Mouse (Mus musculus) bone marrow, adult 2 months (tissue): ENCODE results near the gene Ciart. TPM values are rescaled to one million over a fixed set of nuclear protein-coding genes. Genes with fewer than 3 reads are reported as not detected.

ENCODE experiments used
- H3K27ac ChIP-seq: fragments of 200-500 bp; 2 replicates; pipeline ENCODE4 v1.5.1; 2012; ENCODE audit warnings: low read depth, mild to moderate bottlenecking, control low read depth, inconsistent platforms, low read length; ENCODE audit not compliant: control insufficient read depth, poor library complexity, insufficient read depth
- H3K4me1 ChIP-seq: fragments of 200-500 bp; 2 replicates; pipeline ENCODE4 v1.6.1; 2011; ENCODE audit warnings: low read length; ENCODE audit not compliant: control insufficient read depth, insufficient read depth
- H3K4me3 ChIP-seq: fragments of 200-500 bp; replicated peaks from 2 replicates; pipeline ENCODE3; 2011; ENCODE audit warnings: mild to moderate bottlenecking, low read depth, low read length, control low read depth; ENCODE audit not compliant: control insufficient read depth
- CTCF ChIP-seq: fragments of 200-500 bp; IDR thresholded peaks from 2 replicates; pipeline ENCODE4 v1.5.1; 2011; ENCODE audit warnings: low read length, control low read depth; ENCODE audit not compliant: control insufficient read depth, insufficient read depth
- POLR2A ChIP-seq: fragments of 200-500 bp; IDR thresholded peaks from 2 replicates; pipeline ENCODE4 v1.6.1; 2011; ENCODE audit warnings: low read depth, mild to moderate bottlenecking, control low read depth, low read length, borderline replicate concordance; ENCODE audit not compliant: control insufficient read depth
- WGBS: fragments of 180-500 bp; shearing (Covaris S2); methylation state at CpG from one replicate; pipeline ENCODE4 v1.1.7; 2018; 5-methylcytosine and 5-hydroxymethylcytosine counted together
- polyA plus RNA-seq: library from polyadenylated mRNA; stranded (reverse); fragments of >200 nt; gene quantifications from 2 replicates; pipeline ENCODE4 v1.2.4, GENCODE M21; 2011; ENCODE audit warnings: low replicate concordance; ENCODE audit not compliant: missing spikeins, insufficient read depth, insufficient read length

The Ciart gene
- polyA plus RNA-seq, 1 experiment = 8.7 TPM

DNA sequence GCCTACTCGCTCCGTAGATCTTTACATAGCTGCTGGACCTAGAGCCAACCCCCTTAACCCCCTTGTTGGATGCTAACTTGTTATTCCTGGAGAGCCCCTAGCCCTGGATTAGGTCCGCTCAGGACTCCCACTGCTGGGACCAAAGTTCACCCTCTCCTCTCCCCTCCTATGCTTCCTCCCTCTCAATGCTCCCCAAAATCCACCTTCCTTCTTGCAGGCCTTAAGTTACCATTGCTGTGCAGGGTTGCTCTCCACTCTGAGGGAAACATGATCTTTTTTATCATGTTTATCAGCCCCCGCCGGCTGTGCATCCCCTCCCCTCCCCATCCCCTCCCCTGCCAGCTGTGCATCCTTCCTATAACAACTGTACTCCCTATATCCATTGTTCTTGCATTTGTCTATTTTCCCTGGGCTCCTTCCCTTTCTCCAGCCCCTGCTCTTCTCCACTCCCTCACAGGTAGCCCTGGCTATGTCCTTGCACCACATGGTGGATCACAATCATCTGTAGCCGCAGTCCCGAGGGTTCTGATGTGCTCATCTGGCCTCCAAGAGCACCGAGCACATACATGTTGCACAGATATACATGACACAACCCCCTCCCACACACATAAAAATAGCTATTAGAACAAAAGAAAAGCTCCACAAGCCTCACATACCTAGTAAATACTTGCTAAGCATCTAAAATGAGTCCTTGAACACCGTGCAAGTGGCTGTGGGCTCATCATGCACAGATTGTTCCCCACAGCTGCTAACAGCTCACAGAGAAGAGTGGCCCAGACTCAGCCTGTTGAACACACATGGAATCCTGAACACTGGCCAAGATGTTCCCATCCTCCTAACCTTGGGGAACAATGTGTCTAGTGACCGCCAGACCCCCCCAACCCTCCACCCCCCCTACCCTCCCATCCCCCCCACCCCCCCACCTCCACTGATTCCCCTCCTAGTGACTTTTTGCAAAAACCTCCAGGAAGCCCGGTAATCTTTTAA is 10.3 kb upstream of the Ciart start:
- Histone ChIP-seq H3K4me3 (peak overlapping the region; percentile 0), H3K27ac (peak overlapping the region; percentile 25), H3K4me1 (peaks cover 6% of the 10 kb centered on the region)
- TF ChIP-seq CTCF (no peak), POLR2A (no peak)
- WGBS = 23% methylated on average over 11 of the region's 11 CpGs

DNA sequence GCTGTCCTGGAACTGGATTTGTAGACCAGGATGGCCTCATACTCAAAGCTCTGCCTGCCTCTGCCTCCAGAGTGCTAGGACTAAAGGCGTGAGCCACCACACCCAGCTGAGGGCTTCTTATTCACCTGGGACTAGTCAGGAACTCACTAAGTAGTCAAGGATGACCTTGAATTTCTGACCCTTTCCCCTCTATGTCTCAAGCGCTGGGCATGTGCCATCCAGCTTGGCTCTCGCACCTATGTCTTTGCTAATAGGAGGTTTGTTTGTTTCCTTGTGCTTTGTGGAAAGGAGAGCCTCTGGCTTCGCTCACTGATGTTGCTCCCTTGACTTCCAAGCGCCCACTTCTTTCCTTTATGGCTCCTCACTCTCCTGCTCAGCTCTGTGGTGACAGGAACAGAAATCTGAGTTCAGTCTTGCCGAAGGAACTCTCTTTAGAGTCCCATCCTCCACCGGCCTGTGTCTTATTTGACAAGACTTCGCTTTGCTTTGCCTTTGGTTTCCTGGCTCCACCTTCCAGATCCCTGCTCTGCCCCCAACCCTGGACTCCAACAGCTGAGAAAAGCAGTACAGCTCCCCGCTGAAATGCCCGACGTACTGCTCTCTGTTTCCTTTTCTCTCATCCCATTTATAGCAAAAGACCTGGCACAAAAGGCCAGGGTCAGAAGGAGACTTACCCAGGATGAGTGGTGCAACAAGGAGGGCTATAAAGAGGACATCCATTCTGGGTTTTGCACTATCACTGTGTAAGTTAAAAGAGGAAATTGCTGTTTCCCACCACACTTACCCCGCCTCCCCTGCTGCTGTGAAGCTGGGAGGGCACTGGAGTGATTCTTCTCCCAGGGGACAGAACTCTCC is 9.4 kb upstream of the Ciart start, which contains the start of gene BC028528:
BC028528 (minus strand) TSS at position 795 of the 855 bp plus-strand sequence.
- peak within 1 kb of the TSS; percentile 49 for H3K4me3 ChIP-seq
- no peak for TF ChIP-seq CTCF
- TF ChIP-seq POLR2A = no peak
- H3K4me1 ChIP-seq = peaks cover 6% of the 10 kb centered on the region
- peak within 1 kb of the TSS; percentile 80 for H3K27ac ChIP-seq
- 8% methylated on average over 12 of the region's 12 CpGs for WGBS

DNA sequence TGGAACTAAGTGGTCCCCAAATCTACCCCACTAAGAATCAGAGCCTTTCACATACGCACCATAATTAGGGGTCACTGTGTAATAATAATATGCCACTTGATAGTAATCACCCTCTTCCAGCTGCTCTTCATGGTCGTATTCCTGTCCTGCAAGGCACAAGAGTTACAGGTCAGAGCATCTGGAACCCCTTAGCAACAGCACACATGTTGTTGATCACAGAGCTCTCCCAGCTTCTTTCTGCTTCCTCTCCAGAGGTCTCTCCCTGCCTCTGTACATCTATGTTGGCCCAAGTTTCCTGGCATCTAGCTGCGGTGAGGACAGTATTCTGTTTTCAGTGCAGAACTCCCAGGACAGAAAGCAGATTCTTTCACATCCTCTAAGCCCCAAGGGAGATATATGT is 7.6 kb upstream of the Ciart start:
- Histone ChIP-seq H3K27ac (no peak overlapping the region), H3K4me3 (no peak overlapping the region), H3K4me1 (peaks cover 3% of the 10 kb centered on the region; the same call in 1 of the 2 replicates)
- 79% methylated on average over 3 of the region's 3 CpGs for WGBS
- TF ChIP-seq POLR2A (no peak), CTCF (no peak)

DNA sequence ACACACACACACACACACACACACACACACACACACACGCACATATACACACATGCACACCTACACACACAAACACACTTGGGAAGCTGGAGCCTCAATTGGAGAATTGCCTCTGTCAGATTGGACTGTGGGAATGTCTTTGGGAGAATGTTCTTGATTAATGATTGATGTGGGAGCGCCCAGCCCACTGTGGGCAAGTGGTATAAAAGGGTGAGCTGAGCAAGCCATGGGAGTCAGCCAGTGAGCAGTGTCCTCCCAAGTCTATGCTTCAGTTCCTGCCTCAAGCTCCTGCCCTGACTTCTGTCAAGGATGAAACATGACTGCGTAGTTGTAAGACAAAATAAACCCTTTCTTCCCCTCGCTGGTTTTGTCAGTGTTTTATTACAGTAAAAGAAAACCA is 5.5 kb upstream of the Ciart start:
- WGBS = 77% methylated on average over 4 of the region's 4 CpGs
- Histone ChIP-seq H3K4me3 (no peak overlapping the region), H3K4me1 (peaks cover 3% of the 10 kb centered on the region; the same call in 1 of the 2 replicates), H3K27ac (no peak overlapping the region)
- TF ChIP-seq POLR2A = no peak
- TF ChIP-seq CTCF = no peak

DNA sequence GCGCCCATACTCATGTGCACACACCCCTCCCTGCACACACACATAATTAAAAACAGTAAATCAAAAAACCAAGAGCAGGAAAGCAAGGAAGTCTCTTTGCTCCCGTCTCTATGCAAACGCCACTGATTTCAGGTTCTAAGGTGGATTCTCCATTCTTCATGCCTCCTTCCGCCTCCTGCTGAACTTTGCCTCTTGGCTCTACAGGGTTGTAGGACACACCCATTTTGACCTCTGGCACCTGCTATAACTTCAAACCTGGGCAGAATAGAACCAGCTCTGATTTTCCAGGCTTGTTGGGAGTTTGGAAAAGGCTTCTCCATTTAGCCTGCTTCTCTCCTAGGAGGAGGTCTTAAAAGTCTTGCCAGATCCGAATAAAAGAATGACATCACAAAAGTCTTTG is 2.3 kb upstream of the Ciart start:
- Histone ChIP-seq H3K4me1 (no peaks in the 10 kb centered on the region), H3K27ac (no peak overlapping the region), H3K4me3 (no peak overlapping the region)
- TF ChIP-seq POLR2A (no peak), CTCF (no peak)
- 90% methylated on average over 5 of the region's 5 CpGs for WGBS

DNA sequence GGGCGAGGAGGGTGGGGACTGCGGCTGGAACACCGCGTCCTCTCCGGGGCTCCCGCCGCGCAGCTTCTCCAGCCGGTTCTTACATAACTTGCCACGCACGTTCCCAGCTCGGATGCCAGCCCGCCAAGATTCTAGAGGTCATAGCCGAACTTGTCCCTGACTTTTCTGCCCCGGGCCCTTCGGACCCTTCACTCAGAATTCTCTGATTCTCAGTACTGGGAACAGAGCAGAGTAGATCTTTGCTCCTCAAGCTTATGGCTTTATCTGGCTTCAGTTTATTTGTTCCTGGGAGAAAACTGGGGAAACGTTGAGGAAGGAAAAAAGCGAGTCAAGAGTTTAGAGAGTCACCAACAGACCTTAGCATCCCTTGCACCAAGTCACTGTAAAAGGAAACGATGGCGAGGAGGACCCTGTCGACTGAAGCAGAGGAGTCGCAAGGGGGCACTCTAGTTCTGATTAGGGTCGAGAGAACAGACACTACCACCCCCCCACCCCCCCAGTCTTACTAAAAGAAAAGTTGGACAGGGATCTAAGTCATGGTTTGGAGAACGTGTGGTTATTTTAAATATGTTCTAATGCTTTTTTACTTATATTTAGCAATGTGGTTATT is 870 bp upstream of the Ciart start:
- Histone ChIP-seq H3K4me1 (no peaks in the 10 kb centered on the region), H3K27ac (no peak overlapping the region; the same call in 1 of the 2 replicates), H3K4me3 (peak overlapping the region; percentile 61)
- TF ChIP-seq POLR2A (no peak), CTCF (peak; percentile 39; the same call in 1 of the 2 replicates)
- 2% methylated on average over 24 of the region's 24 CpGs for WGBS

DNA sequence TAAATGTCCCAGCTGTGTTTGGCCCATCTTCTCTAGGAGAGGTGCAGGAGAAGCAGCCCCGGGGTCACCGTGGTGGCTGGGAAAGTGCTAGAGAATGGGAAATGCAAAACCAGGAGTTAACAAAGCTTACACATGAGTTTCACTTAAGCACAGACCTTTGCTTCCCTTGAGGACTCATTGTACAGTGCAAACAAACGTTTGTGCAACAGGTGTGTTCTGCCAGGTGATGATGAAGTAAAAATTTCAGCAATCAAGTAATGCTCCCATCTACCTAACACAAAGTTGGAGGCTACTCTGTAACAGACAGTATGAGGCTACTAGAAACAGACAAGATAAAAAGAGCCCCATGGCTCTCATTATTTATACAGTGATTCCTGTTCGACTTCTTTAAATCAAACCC is 3.0 kb downstream of the Ciart start:
- no peaks in the 10 kb centered on the region for H3K4me1 ChIP-seq
- TF ChIP-seq POLR2A = no peak
- TF ChIP-seq CTCF = no peak
- WGBS = 82% methylated on average over 4 of the region's 4 CpGs
- no peak overlapping the region for H3K27ac ChIP-seq
- H3K4me3 ChIP-seq = no peak overlapping the region

DNA sequence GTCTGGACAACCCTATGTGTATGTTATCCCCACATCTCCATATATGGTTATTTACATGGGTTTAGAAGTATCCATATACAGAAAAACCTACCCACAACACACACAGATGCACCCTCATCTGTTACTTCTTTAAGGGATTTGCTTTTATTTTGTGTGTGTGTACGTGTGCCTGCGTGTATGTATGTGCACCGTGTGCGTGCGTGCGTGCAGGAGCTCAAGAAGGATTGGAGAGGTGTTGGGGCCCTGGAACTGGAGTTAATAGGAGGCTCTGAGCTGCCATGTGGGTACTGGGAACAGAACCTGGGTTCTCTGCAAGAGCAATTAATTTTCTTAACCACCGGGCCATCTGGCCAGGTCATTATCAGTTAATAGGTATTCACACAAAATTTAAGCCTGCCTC is 10.0 kb downstream of the Ciart start:
- peak overlapping the region; percentile 92 for H3K4me3 ChIP-seq
- no peak overlapping the region for H3K27ac ChIP-seq
- TF ChIP-seq CTCF (no peak), POLR2A (no peak)
- WGBS = 74% methylated on average over 7 of the region's 7 CpGs
- H3K4me1 ChIP-seq = peaks cover 2% of the 10 kb centered on the region; the same call in 1 of the 2 replicates
